Mouse (Mus musculus) kidney, adult 18-20 months (tissue): ENCODE results near the gene Nup62cl.

Experiments
- DNase-seq: peaks from one replicate; pipeline ENCODE4 v3.0.0; 2021

Nup62cl gene

GRCm38 (mm10) chrX:140062135-140062975 is at the start of gene Nup62cl, which contains the start of gene Pih1h3b:
TSS of gene Nup62cl (minus strand) at chrX:140062712.
TSS of gene Pih1h3b (plus strand) at chrX:140062879.
- DNase-seq = peak; percentile 67

- no peak for DNase-seq
These were observed 31.6 kb upstream of the Nup62cl start for GRCm38 (mm10) chrX:140094066-140094465.

GRCm38 (mm10) chrX:140082535-140082934 is 20.0 kb upstream of the Nup62cl start:
- no peak for DNase-seq

GRCm38 (mm10) chrX:140060886-140061874 is 1.3 kb downstream of the Nup62cl start:
- peak; percentile 4 for DNase-seq

- DNase-seq = no peak
These were observed 63.8 kb downstream of the Nup62cl start for GRCm38 (mm10) chrX:139998691-139999065.

- DNase-seq = peak; percentile 34
These were observed 64.5 kb downstream of the Nup62cl start, which contains the start of gene Rbm41 for GRCm38 (mm10) chrX:139997740-139998690. TSS of gene Rbm41 (minus strand) at chrX:139998595.

GRCm38 (mm10) chrX:139982115-139982514 is 80.4 kb downstream of the Nup62cl start:
- no peak for DNase-seq
